Mouse (Mus musculus) E14TG2a.4 (cell line): ENCODE measurements around the gene Gm20517.
"Not testable (repeated sequence)": the region's sequence is repeated elsewhere in the genome, so short reads cannot be mapped to it uniquely, and the experiment has no call there.

Experiments used
- H3K27me3 ChIP-seq: 2 replicates; pipeline ENCODE4 v1.6.1; 2014; ENCODE audit warnings: low read length, control low read depth; ENCODE audit not compliant: insufficient read depth
- H3K36me3 ChIP-seq: 2 replicates; pipeline ENCODE4 v1.6.1; 2014; ENCODE audit warnings: low read length, control low read depth; ENCODE audit not compliant: insufficient read depth
- H3K4me1 ChIP-seq: replicated peaks from 2 replicates; pipeline ENCODE4 v1.6.1; 2014; ENCODE audit warnings: low read depth, low read length, control low read depth
- H3K4me3 ChIP-seq: replicated peaks from 2 replicates; pipeline ENCODE4 v1.5.1; 2014; ENCODE audit warnings: mild to moderate bottlenecking, low read length
- H3K9me3 ChIP-seq: 2 replicates; pipeline ENCODE4 v1.6.1; 2014; ENCODE audit warnings: low read length, control low read depth
- CTCF ChIP-seq: conservative IDR thresholded peaks from 2 replicates; pipeline ENCODE4 v1.5.1; 2014; ENCODE audit warnings: low read length
- NANOG ChIP-seq: IDR thresholded peaks from 2 replicates; pipeline ENCODE4 v1.6.1; 2014; ENCODE audit warnings: borderline replicate concordance, low read length, mixed read lengths
- POU5F1 ChIP-seq: IDR thresholded peaks from 2 replicates; pipeline ENCODE4 v1.6.1; 2014; ENCODE audit warnings: low read length, borderline replicate concordance

The Gm20517 gene

DNA sequence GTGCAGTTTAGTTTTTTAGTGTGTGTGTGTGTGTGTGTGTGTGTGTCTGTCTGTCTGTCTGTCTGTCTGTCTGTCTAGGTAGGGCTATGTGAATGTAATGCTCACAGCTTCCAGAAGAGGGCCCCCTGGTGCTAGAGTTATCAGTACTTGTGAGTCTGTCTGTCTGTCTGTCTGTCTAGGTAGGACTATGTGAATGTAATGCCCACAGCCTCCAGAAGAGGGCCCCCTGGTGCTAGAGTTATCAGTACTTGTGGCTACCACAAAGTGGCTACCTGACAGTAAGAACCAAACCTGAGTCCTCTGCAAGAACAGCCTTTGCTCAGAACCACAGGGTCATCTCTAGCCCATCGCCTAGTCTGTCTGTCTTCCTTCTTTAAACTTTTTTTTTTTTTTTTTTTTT is 35.3 kb downstream of the Gm20517 start:
- Histone ChIP-seq H3K4me3 (no peak overlapping the region), H3K27me3 (no peaks in the 10 kb centered on the region), H3K9me3 (no peaks in the 10 kb centered on the region), H3K36me3 (no peaks in the 10 kb centered on the region), H3K4me1 (peaks cover 53% of the 10 kb centered on the region)
- TF ChIP-seq POU5F1 (no peak), NANOG (no peak), CTCF (peak; percentile 67)

DNA sequence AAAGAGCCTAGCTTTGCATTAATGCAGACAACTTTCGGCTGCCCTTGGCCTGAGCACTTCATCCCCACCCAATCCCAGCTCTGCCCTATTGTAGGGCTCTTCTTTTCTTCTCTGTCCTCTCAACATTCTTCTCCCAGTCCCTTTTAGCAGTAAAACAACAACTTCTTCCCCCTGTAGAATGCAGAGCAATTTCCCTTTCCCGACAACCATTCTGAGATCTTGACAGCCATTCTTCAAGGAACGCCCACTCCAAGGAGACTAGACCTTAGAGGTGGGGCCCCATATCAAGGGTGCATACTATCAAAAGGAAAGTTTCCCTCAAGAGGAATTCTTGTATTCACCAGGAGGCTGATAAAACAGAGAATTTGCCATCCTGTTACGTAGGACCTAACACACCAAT is 37.6 kb downstream of the Gm20517 start:
- Histone ChIP-seq H3K36me3 (no peaks in the 10 kb centered on the region), H3K4me1 (peaks cover 54% of the 10 kb centered on the region), H3K4me3 (no peak overlapping the region), H3K27me3 (no peaks in the 10 kb centered on the region), H3K9me3 (no peaks in the 10 kb centered on the region)
- TF ChIP-seq NANOG, result no peak
- no peak for TF ChIP-seq POU5F1
- no peak for TF ChIP-seq CTCF

- Histone ChIP-seq H3K9me3 (no peaks in the 10 kb centered on the region), H3K36me3 (no peaks in the 10 kb centered on the region; the same call in 1 of the 2 replicates), H3K27me3 (no peaks in the 10 kb centered on the region), H3K4me1 (peaks cover 64% of the 10 kb centered on the region), H3K4me3 (no peak overlapping the region)
- TF ChIP-seq POU5F1 (no peak), CTCF (no peak), NANOG (no peak)
These were observed 40.6 kb downstream of the Gm20517 start for GRCm38 (mm10) chr17:47651953-47652352.

DNA sequence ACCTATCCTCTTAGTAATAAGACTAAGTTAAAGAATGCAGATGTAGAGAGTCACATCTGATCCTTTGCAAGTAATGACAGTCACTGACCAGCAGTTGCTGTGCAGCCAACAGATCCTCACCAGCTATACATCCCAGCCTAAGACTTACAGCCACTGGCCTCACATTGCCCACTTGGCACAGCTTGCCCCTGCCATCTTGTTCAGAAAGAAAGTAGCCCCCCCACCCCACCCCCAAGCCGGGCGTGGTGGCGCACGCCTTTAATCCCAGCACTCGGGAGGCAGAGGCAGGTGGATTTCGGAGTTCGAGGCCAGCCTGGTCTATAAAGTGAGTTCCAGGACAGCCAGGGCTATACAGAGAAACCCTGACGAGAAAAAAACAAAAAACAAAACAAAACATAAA is 43.0 kb downstream of the Gm20517 start:
- H3K36me3 ChIP-seq, H3K27me3 ChIP-seq, H3K9me3 ChIP-seq, H3K4me3 ChIP-seq: not testable (repeated sequence)
- H3K4me1 ChIP-seq, result peaks cover 61% of the 10 kb centered on the region

GRCm38 (mm10) chr17:47655697-47656096 is 44.3 kb downstream of the Gm20517 start:
- no peaks in the 10 kb centered on the region for H3K27me3 ChIP-seq
- H3K4me3 ChIP-seq, result no peak overlapping the region
- TF ChIP-seq NANOG, result no peak
- TF ChIP-seq CTCF, result no peak
- no peak for TF ChIP-seq POU5F1
- no peaks in the 10 kb centered on the region; the same call in 1 of the 2 replicates for H3K36me3 ChIP-seq
- H3K9me3 ChIP-seq, result no peaks in the 10 kb centered on the region
- peaks cover 63% of the 10 kb centered on the region for H3K4me1 ChIP-seq

DNA sequence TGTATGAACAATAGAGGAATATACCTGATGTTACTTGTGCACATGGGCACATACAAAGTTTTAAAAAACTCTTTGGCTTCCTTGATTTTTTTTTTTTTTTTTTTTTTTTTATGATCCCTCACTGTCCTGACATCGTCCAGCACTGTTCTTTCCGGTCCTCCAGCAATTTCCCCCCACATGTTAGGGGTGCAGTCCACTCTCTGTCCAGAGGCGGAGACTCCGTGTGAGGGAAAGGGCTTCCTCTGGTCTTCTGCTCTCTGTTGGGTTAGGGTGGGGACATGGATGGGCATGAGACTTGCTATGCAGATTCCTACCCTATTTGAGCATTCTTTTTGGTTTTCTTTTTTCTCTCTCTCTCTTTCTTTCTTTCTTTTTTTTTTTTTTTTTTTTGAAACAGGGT is 46.5 kb downstream of the Gm20517 start:
- no peaks in the 10 kb centered on the region for H3K9me3 ChIP-seq
- H3K4me1 ChIP-seq, result peaks cover 72% of the 10 kb centered on the region
- H3K36me3 ChIP-seq, result no peaks in the 10 kb centered on the region; the same call in 1 of the 2 replicates
- no peak overlapping the region for H3K4me3 ChIP-seq
- H3K27me3 ChIP-seq, result no peaks in the 10 kb centered on the region
- no peak for TF ChIP-seq CTCF
- no peak for TF ChIP-seq POU5F1
- TF ChIP-seq NANOG, result no peak

DNA sequence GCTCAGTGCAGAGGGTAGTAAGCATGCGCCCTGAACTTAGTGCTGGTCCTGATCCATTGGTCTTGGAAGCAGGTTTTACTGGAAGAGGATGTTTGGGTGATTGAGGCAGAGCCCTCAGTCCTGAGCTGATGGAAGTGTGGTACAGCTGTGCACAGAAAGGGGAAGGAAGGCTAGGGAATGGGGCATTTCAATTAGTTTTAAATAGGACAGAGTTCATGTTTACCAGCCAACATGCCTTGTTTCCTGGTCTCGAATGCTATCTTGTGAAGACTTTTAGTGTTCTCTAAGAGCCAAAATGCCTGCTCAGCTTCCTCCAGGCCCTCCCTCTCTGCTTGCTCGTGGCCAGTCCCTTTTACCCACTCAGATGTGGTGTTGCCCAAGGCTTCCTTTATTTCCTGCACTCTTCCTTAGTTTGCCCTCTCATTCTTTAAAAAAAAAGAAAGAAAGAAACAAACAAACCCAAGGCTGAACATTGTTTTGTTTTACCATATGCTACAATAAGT is 47.4 kb downstream of the Gm20517 start:
- H3K9me3 ChIP-seq, result no peaks in the 10 kb centered on the region
- H3K27me3 ChIP-seq, result no peaks in the 10 kb centered on the region
- no peak overlapping the region for H3K4me3 ChIP-seq
- no peaks in the 10 kb centered on the region; the same call in 1 of the 2 replicates for H3K36me3 ChIP-seq
- H3K4me1 ChIP-seq, result peaks cover 78% of the 10 kb centered on the region
- TF ChIP-seq NANOG, result no peak
- TF ChIP-seq POU5F1, result no peak
- TF ChIP-seq CTCF, result no peak

DNA sequence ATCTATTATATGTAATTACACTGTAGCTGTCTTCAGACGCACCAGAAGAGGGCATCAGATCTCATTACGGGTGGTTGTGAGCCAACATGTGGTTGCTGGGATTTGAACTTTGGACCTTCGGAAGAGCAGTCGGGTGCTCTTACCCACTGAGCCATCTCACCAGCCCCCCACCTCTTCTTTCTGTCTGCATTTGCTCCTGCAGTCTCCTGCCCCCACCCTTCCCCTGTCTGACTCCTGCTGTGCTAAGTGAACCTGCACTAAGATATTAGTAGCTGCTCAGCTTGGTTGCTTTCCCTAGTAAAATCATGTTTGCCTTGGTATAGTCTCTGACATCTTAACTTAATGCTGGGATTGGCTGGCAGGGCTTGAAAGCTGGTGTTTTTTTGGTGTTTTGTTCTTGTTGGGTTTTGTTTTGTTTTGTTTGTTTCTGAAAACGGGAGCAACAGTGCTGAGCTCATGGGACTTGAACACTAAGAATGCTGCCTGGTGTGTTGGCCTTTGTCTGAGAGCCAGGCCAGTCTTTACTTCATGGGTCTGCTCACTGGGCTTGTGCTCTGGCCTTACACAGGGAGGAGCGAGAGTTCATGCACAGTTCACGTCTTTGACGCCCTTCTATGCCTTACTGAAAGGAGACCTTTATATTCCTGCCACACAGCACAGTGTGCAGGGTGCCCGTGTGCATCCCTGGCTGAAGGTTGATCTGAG is 51.8 kb downstream of the Gm20517 start:
- H3K36me3 ChIP-seq, result no peaks in the 10 kb centered on the region
- no peak overlapping the region for H3K4me3 ChIP-seq
- H3K4me1 ChIP-seq, result peaks cover 68% of the 10 kb centered on the region
- TF ChIP-seq CTCF, result no peak
- no peak for TF ChIP-seq NANOG
- no peak for TF ChIP-seq POU5F1
- H3K27me3 ChIP-seq, result no peaks in the 10 kb centered on the region
- no peaks in the 10 kb centered on the region for H3K9me3 ChIP-seq

GRCm38 (mm10) chr17:47664474-47664873 is 53.1 kb downstream of the Gm20517 start:
- Histone ChIP-seq H3K36me3 (no peaks in the 10 kb centered on the region), H3K27me3 (no peaks in the 10 kb centered on the region), H3K4me3 (no peak overlapping the region), H3K9me3 (no peaks in the 10 kb centered on the region), H3K4me1 (peaks cover 74% of the 10 kb centered on the region)
- TF ChIP-seq POU5F1, result no peak
